Mouse (Mus musculus) lung, embryonic 16.5 days (tissue): ENCODE results near the gene Kcnmb3. TPM values are rescaled to one million over a fixed set of nuclear protein-coding genes. Genes with fewer than 3 reads are reported as not detected.

ENCODE experiments used
- ATAC-seq: fragments of 200-750 bp; cut with Nextera tagmentation; 2 replicates; pipeline ENCODE4 v1.8.0; 2017; ENCODE audit warnings: low read depth, mild to moderate bottlenecking, moderate library complexity
- H3K27ac ChIP-seq: fragments of 300-500 bp; sonication (generic); 2 replicates; pipeline ENCODE4 v1.5.1; 2014; ENCODE audit warnings: mild to moderate bottlenecking, control low read depth, low read length
- H3K27me3 ChIP-seq: fragments of 300-500 bp; sonication (generic); 2 replicates; pipeline ENCODE4 v1.6.1; 2014; ENCODE audit warnings: low read depth, low read length, mixed read lengths; ENCODE audit not compliant: control insufficient read depth, insufficient read depth
- H3K36me3 ChIP-seq: fragments of 300-500 bp; sonication (generic); 2 replicates; pipeline ENCODE4 v1.6.1; 2014; ENCODE audit warnings: low read length; ENCODE audit not compliant: control insufficient read depth, insufficient read depth
- H3K4me1 ChIP-seq: fragments of 300-500 bp; sonication (generic); replicated peaks from 2 replicates; pipeline ENCODE4 v1.6.1; 2014; ENCODE audit warnings: low read length, mixed read lengths; ENCODE audit not compliant: control insufficient read depth, insufficient read depth
- H3K4me2 ChIP-seq: fragments of 300-500 bp; sonication (generic); 2 replicates; pipeline ENCODE4 v1.6.1; 2014; ENCODE audit warnings: low read depth, low read length, control low read depth
- H3K4me3 ChIP-seq: fragments of 300-500 bp; sonication (generic); 2 replicates; pipeline ENCODE4 v1.5.1; 2014; ENCODE audit warnings: mild to moderate bottlenecking, low read length, control low read depth
- H3K9ac ChIP-seq: fragments of 300-500 bp; sonication (generic); 2 replicates; pipeline ENCODE4 v1.6.1; 2014; ENCODE audit warnings: low read length, control low read depth
- H3K9me3 ChIP-seq: fragments of 300-500 bp; sonication (generic); 2 replicates; pipeline ENCODE4 v1.6.1; 2016; ENCODE audit warnings: low read length; ENCODE audit not compliant: control insufficient read depth
- WGBS: fragments of 180-500 bp; shearing (Covaris S2); extraction: QIAGEN DNeasy Blood & Tissue Kit; methylation state at CpG from one replicate; pipeline ENCODE4 v1.1.7; 2014; 5-methylcytosine and 5-hydroxymethylcytosine counted together
- polyA plus RNA-seq: library from polyadenylated mRNA; unstranded; fragments of >200 nt; fragmentation: Nextera tagmentation; extraction: Ambion mirVana; gene quantifications from 2 replicates; pipeline ENCODE4 v1.2.1, GENCODE M21; 2015

Kcnmb3 gene
- polyA plus RNA-seq = 0.09 and 0.13 TPM in 2 replicates

GRCm38 (mm10) chr3:32492097-32493090, at the start of gene Kcnmb3:
Gene Kcnmb3, minus strand, starts transcription at chr3:32492231.
- 77% methylated on average over 11 of the region's 11 CpGs for WGBS
- no peak for ATAC-seq
- H3K36me3 ChIP-seq = no peaks in the 10 kb centered on the region
- H3K27me3 ChIP-seq = no peaks in the 10 kb centered on the region
- no peak within 1 kb of the TSS for H3K27ac ChIP-seq
- H3K9ac ChIP-seq = no peak within 1 kb of the TSS
- no peaks in the 10 kb centered on the region for H3K9me3 ChIP-seq
- no peak within 1 kb of the TSS for H3K4me3 ChIP-seq
- no peaks in the 10 kb centered on the region for H3K4me1 ChIP-seq
- H3K4me2 ChIP-seq = no peak within 1 kb of the TSS

GRCm38 (mm10) chr3:32538091-32538490, 46.1 kb upstream of the Kcnmb3 start:
- Histone ChIP-seq H3K9ac (no peak overlapping the region), H3K27me3 (no peaks in the 10 kb centered on the region), H3K27ac (no peak overlapping the region), H3K4me1 (no peaks in the 10 kb centered on the region), H3K36me3 (peaks cover 12% of the 10 kb centered on the region; the same call in 1 of the 2 replicates), H3K4me2 (no peak overlapping the region), H3K9me3 (no peaks in the 10 kb centered on the region), H3K4me3 (no peak overlapping the region)
- ATAC-seq = no peak
- WGBS = 90% methylated on average over 5 of the region's 5 CpGs

GRCm38 (mm10) chr3:32537556-32537955, 45.5 kb upstream of the Kcnmb3 start:
- Histone ChIP-seq H3K4me1 (no peaks in the 10 kb centered on the region), H3K27ac (no peak overlapping the region), H3K4me3 (no peak overlapping the region), H3K4me2 (no peak overlapping the region), H3K9me3 (no peaks in the 10 kb centered on the region), H3K36me3 (peaks cover 12% of the 10 kb centered on the region; the same call in 1 of the 2 replicates), H3K9ac (no peak overlapping the region), H3K27me3 (no peaks in the 10 kb centered on the region)
- WGBS = 61% methylated on average over 1 of the region's 1 CpGs
- peak; percentile 83 for ATAC-seq

- Histone ChIP-seq H3K9me3 (no peaks in the 10 kb centered on the region), H3K4me2 (no peak overlapping the region), H3K27me3 (no peaks in the 10 kb centered on the region), H3K4me1 (no peaks in the 10 kb centered on the region), H3K9ac (no peak overlapping the region), H3K27ac (no peak overlapping the region), H3K4me3 (no peak overlapping the region), H3K36me3 (peaks cover 9% of the 10 kb centered on the region; the same call in 1 of the 2 replicates)
- no peak for ATAC-seq
- WGBS = 50% methylated on average over 1 of the region's 1 CpGs
Observed at GRCm38 (mm10) chr3:32535692-32536091, 43.7 kb upstream of the Kcnmb3 start.

- H3K36me3 ChIP-seq = peaks cover 14% of the 10 kb centered on the region; the same call in 1 of the 2 replicates
- H3K27ac ChIP-seq = no peak overlapping the region; the same call in 1 of the 2 replicates
- 10% methylated on average over 5 of the region's 5 CpGs for WGBS
- ATAC-seq = no peak
- H3K27me3 ChIP-seq = no peaks in the 10 kb centered on the region
- H3K4me1 ChIP-seq = peaks cover 3% of the 10 kb centered on the region; the same call in 1 of the 2 replicates
- H3K9me3 ChIP-seq = peaks cover 6% of the 10 kb centered on the region
- H3K9ac ChIP-seq = peak overlapping the region; percentile 88
- H3K4me3 ChIP-seq = peak overlapping the region; percentile 93
- H3K4me2 ChIP-seq = peak overlapping the region; percentile 73
Observed at GRCm38 (mm10) chr3:32530041-32530440, 38.0 kb upstream of the Kcnmb3 start.

GRCm38 (mm10) chr3:32529303-32529898, 37.4 kb upstream of the Kcnmb3 start, which contains the start of gene Mfn1:
Gene Mfn1, plus strand, starts transcription at chr3:32529465.
- WGBS = under 1% methylated on average over 45 of the region's 47 CpGs
- Histone ChIP-seq H3K9ac (peak within 1 kb of the TSS; percentile 88), H3K36me3 (peaks cover 10% of the 10 kb centered on the region; the same call in 1 of the 2 replicates), H3K4me2 (peak within 1 kb of the TSS; percentile 73), H3K4me1 (peaks cover 3% of the 10 kb centered on the region; the same call in 1 of the 2 replicates), H3K27me3 (no peaks in the 10 kb centered on the region), H3K9me3 (peaks cover 6% of the 10 kb centered on the region), H3K4me3 (peak within 1 kb of the TSS; percentile 93), H3K27ac (peak within 1 kb of the TSS; percentile 66)
- peak; percentile 100 for ATAC-seq

- H3K27me3 ChIP-seq = no peaks in the 10 kb centered on the region
- 86% methylated on average over 4 of the region's 4 CpGs for WGBS
- peaks cover 18% of the 10 kb centered on the region; the same call in 1 of the 2 replicates for H3K36me3 ChIP-seq
- H3K9me3 ChIP-seq = peaks cover 8% of the 10 kb centered on the region
- peaks cover 3% of the 10 kb centered on the region; the same call in 1 of the 2 replicates for H3K4me1 ChIP-seq
- no peak overlapping the region for H3K9ac ChIP-seq
- no peak overlapping the region for H3K4me2 ChIP-seq
- no peak overlapping the region for H3K4me3 ChIP-seq
- no peak overlapping the region for H3K27ac ChIP-seq
- ATAC-seq = no peak
Observed at GRCm38 (mm10) chr3:32527181-32527580, 35.1 kb upstream of the Kcnmb3 start.

GRCm38 (mm10) chr3:32513528-32513927, 21.5 kb upstream of the Kcnmb3 start:
- ATAC-seq = no peak
- no peaks in the 10 kb centered on the region for H3K27me3 ChIP-seq
- H3K4me2 ChIP-seq = no peak overlapping the region
- no peak overlapping the region for H3K9ac ChIP-seq
- no peak overlapping the region for H3K4me3 ChIP-seq
- H3K9me3 ChIP-seq = no peaks in the 10 kb centered on the region
- peaks cover 15% of the 10 kb centered on the region for H3K36me3 ChIP-seq
- H3K4me1 ChIP-seq = peaks cover 7% of the 10 kb centered on the region; the same call in 1 of the 2 replicates
- no peak overlapping the region for H3K27ac ChIP-seq
